Mouse (Mus musculus): ENCODE results near the gene Tlr12. TPM values are rescaled to one million over a fixed set of nuclear protein-coding genes. Genes with fewer than 3 reads are reported as not detected.
"Not testable (repeated sequence)": the region's sequence is repeated elsewhere in the genome, so short reads cannot be mapped to it uniquely, and the experiment has no call there.

Gene Tlr12
- polyA plus RNA-seq, 1 experiment from 2014 or later: 0.83 TPM

DNA sequence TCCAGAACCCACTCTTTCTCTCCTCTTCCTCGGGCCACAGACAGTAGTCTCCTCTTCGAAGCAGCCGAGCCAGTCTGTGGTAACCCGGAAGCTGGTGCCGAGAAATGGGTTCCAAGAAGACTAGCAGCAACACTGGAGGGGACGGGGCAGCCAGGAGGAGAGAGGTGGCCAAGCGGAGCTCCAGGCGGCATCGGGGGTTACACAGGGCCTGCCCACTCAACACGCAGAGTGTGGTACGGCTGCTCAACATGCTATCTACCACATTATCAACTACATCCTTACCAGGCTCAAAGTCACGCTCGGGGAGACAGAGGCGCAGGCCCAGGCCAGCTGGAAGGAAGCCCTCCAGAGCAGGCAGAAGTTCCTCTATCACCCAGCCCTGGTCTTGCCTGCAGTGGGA, 2.7 kb downstream of the Tlr12 start:
- ATAC-seq (ENCODE audit: low FRiP score, low read depth): no peak
- no peak overlapping the region for H3K4me2 ChIP-seq (replicated peaks)
- WGBS: 89% methylated on average over 14 of the region's 14 CpGs
- H3K27ac ChIP-seq: no peak overlapping the region
- no peak overlapping the region for H3K4me3 ChIP-seq
- no peak overlapping the region for H3K9ac ChIP-seq
- no peaks in the 10 kb centered on the region for H3K36me3 ChIP-seq
- H3K27me3 ChIP-seq: peaks cover 17% of the 10 kb centered on the region; the same call in 1 of the 2 replicates
- peaks cover 32% of the 10 kb centered on the region for H3K4me1 ChIP-seq
- H3K9me3 ChIP-seq: no peaks in the 10 kb centered on the region

DNA sequence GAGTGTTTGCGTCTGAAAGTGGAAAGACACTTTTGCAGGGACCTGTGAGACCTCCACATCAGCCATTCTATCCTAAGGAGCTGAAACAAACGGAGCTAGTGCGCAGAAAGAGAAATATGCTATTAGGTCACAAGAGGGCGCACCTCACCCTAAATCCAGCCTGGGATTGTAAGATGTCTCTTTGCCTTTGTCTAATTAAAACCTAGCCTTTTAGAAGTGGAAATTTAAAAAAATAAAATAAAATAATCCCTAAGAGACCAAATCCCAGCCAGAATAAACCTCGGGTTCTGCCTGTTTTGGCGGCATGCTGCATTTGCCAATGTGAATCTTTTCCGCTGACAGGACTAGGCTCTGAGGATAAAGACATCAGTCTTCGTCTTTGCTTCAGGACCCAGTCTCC, 5.1 kb downstream of the Tlr12 start:
- peaks cover 17% of the 10 kb centered on the region; the same call in 1 of the 2 replicates for H3K27me3 ChIP-seq
- H3K9ac ChIP-seq: no peak overlapping the region
- H3K4me3 ChIP-seq: no peak overlapping the region
- H3K36me3 ChIP-seq: no peaks in the 10 kb centered on the region
- WGBS: 15% methylated on average over 8 of the region's 8 CpGs
- H3K4me1 ChIP-seq: peaks cover 23% of the 10 kb centered on the region
- no peak overlapping the region for H3K4me2 ChIP-seq (replicated peaks)
- no peaks in the 10 kb centered on the region for H3K9me3 ChIP-seq
- no peak overlapping the region for H3K27ac ChIP-seq
- no peak for ATAC-seq (ENCODE audit: low FRiP score, low read depth)

DNA sequence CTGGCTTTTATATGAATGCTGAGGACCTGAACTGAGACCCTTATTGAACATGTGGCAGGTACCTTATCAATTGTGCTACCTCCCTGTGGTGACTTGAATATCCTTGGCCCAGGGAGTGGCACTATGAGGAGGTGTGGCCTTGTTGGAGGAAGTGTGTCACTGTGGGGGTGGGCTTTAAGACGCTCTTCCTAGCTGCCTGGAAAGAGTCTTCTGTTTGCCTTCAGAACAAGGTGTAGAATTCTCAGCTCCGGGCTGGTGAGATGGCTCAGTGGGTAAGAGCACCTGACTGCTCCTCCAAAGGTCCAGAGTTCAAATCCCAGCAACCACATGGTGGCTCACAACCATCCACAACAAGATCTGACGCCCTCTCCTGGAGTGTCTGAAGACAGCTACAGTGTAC, 6.7 kb downstream of the Tlr12 start:
- not testable (repeated sequence) for H3K4me2 ChIP-seq (replicated peaks); ATAC-seq (ENCODE audit: low FRiP score, low read depth)
- 80% methylated on average over 3 of the region's 3 CpGs for WGBS

DNA sequence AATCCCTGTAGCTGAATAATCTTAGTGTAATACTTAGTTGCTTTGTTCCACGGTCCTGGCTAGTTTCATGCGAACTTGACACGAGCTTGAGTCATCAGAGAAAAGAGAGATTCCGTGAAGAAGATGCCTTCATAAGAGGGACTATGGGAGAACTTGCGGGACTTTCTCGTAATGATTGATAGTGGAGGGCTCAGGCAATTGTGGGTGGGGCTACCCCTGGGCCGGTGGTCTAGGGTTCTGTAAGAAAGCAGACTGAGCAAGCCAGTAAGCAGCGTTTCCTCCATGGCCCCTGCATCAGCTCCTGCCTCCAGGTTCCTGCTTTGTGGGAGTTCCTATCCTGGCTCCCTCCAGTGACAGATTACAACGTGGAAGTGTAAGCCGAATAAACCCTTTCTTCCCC, 7.7 kb downstream of the Tlr12 start:
- Histone ChIP-seq H3K9ac (no peak overlapping the region), H3K4me1 (peaks cover 11% of the 10 kb centered on the region), H3K9me3 (no peaks in the 10 kb centered on the region), H3K27ac (no peak overlapping the region), H3K27me3 (no peaks in the 10 kb centered on the region), H3K4me3 (peak overlapping the region; percentile 61; the same call in 1 of the 2 replicates), H3K4me2 (replicated peaks) (peak overlapping the region; percentile 73), H3K36me3 (no peaks in the 10 kb centered on the region)
- 27% methylated on average over 10 of the region's 10 CpGs for WGBS
- ATAC-seq (ENCODE audit: low FRiP score, low read depth): no peak

More for the DNA sequence above, 6.7 kb downstream of the Tlr12 start:
- H3K9ac ChIP-seq, H3K36me3 ChIP-seq, H3K9me3 ChIP-seq, H3K27ac ChIP-seq, H3K27me3 ChIP-seq, H3K4me3 ChIP-seq: not testable (repeated sequence)
- peaks cover 11% of the 10 kb centered on the region for H3K4me1 ChIP-seq

DNA sequence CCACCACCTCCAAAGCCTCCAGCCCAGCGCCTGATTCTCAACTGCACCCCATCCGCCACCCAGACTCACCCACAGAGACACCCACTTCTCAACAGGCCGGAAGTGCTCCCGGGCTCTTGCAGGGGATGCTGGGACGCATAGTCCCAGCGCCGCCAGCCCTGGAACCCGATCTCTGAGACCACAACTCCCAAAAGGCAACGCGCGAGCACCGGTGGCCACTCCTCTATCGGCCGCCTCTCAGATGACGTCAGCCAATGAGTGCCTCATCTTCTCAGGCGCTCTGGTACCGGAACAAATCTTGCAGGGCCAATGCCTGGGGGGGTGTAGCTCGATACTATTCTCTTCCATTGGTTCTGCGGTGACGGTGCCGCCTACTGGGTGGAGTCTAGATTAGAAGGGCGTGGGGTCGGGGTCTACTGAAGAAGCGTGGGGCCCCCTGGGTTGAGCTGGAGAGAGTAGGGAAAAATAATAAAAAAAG, 8.5 kb downstream of the Tlr12 start, which contains the start of gene Zscan20:
TSS of gene Zscan20 (minus strand) at position 174 of the 478 bp plus-strand sequence.
- Histone ChIP-seq H3K9me3 (no peaks in the 10 kb centered on the region), H3K27ac (no peak within 1 kb of the TSS), H3K4me1 (peaks cover 11% of the 10 kb centered on the region), H3K4me2 (replicated peaks) (peak within 1 kb of the TSS; percentile 73), H3K4me3 (peak within 1 kb of the TSS; percentile 61), H3K36me3 (no peaks in the 10 kb centered on the region), H3K9ac (peak within 1 kb of the TSS; percentile 71), H3K27me3 (no peaks in the 10 kb centered on the region)
- 0% methylated on average over 24 of the region's 24 CpGs for WGBS
- ATAC-seq (ENCODE audit: low FRiP score, low read depth): peak; percentile 96

DNA sequence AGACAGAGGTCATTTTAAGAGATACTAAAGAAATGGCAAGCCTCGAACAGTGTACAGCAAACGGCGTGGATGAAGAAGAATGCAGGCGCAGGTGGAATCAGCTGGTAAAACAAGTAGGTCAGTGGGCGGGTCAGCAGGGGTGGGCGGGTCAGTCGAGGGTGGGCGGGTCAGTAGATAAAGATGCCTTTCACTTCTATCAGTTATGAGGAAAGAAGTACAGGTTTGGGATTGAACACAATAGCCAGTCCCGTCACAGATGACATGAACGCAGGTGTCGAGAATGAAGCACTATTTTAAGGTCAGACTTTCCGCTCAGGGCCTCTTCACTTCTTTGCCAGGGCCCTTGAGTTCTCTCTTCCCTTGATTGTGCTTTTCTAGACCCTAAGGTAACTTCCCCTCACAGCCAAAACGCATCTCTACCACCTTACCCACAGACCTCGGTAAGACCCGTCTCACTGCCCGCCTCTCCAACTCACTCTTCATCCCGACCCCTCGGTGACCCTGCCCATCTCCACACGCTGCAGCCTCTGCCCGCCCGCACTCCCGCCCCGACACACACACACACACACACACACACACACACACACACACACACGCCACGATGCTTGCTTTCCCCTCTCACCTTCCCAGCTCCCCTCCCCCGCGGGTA, 9.0 kb downstream of the Tlr12 start:
- no peak for ATAC-seq (ENCODE audit: low FRiP score, low read depth)
- Histone ChIP-seq H3K9me3 (no peaks in the 10 kb centered on the region), H3K9ac (peak overlapping the region; percentile 71), H3K4me2 (replicated peaks) (peak overlapping the region; percentile 73), H3K27ac (no peak overlapping the region), H3K36me3 (peaks cover 4% of the 10 kb centered on the region), H3K4me1 (peaks cover 11% of the 10 kb centered on the region), H3K27me3 (no peaks in the 10 kb centered on the region), H3K4me3 (peak overlapping the region; percentile 61)
- WGBS: 12% methylated on average over 27 of the region's 27 CpGs

DNA sequence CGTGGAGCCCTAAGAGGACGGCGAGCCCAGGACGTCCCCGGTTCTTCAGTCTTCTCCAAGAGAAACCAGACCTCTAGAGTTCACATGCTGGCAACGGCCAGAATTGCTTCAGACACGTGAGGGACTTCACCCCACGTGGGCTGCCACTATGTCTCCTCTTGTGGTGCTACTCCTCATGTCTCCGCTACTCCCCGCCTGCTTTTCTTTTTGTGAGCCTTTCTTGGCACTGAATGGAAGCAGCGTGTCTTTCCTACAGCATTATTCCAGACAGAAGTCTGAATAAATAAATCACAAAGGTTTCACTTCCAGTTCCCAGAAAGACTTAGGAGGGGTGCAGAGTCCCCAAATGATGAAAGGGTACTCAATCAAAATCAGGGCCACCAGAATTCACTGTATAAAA, 10.8 kb downstream of the Tlr12 start:
- Histone ChIP-seq H3K27ac (no peak overlapping the region), H3K4me3 (no peak overlapping the region), H3K9ac (no peak overlapping the region), H3K27me3 (no peaks in the 10 kb centered on the region), H3K4me2 (replicated peaks) (no peak overlapping the region), H3K9me3 (no peaks in the 10 kb centered on the region), H3K4me1 (peaks cover 9% of the 10 kb centered on the region), H3K36me3 (peaks cover 21% of the 10 kb centered on the region)
- 89% methylated on average over 11 of the region's 11 CpGs for WGBS
- no peak for ATAC-seq (ENCODE audit: low FRiP score, low read depth)

DNA sequence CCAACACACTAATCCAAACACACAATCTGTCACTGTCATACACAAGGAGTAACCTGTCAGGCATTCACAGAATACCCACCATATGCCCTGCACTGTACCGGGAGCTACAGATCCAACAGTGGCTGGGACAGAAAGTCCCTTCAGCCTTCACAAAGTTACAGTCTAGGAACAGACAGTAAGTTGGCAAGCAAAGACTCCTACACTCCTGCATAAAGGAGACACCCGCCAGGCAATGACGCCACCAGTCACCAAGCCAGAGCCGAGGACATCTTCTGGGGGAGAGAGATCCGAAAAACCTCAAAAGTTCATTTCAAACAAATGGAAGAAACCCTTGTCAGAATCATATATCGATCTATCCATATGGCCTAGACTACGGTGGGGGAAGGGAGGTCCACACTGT, 11.8 kb downstream of the Tlr12 start:
- Histone ChIP-seq H3K36me3 (peaks cover 31% of the 10 kb centered on the region), H3K9me3 (no peaks in the 10 kb centered on the region), H3K9ac (no peak overlapping the region), H3K4me1 (peaks cover 9% of the 10 kb centered on the region), H3K27ac (no peak overlapping the region), H3K4me3 (no peak overlapping the region), H3K4me2 (replicated peaks) (no peak overlapping the region), H3K27me3 (no peaks in the 10 kb centered on the region)
- WGBS: 95% methylated on average over 7 of the region's 7 CpGs
- ATAC-seq (ENCODE audit: low FRiP score, low read depth): no peak

DNA sequence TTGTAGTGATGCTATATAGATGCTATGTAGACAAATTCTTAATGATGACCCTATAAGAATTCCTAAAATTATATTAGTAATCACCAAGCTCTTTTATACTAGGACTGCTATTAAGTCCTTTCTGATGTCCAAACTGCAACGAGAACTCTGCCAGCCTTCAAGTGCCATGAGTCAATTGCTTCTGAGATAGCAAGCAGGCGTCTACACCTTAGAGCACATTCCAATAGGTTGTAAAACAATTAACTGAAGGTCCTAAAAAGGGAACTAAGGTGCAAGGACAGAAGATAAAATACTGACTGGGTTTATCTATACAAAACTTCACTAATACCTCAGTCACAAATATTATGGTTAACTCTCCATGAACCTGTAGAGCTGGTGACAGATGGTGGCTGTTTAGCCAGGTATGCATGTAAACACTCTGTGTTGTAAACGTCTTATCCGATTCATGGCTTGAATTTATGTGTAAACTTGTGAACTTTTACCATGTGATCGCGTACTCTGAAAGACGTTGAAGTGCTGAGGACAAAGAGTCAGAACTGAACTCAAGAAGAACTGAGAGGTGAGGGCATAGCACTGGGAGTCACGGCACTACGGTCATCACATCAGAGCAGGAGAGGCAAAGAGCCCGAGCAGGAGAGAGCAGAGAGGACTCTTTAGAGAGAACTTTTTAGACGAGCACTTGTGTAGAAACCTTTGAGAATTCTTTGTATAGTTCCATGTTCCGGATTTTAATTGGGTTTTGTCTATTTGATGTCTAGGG, 20.4 kb downstream of the Tlr12 start:
- peaks cover 32% of the 10 kb centered on the region for H3K36me3 ChIP-seq
- ATAC-seq (ENCODE audit: low FRiP score, low read depth): no peak
- no peak overlapping the region for H3K27ac ChIP-seq
- no peak overlapping the region for H3K4me2 ChIP-seq (replicated peaks)
- no peaks in the 10 kb centered on the region for H3K9me3 ChIP-seq
- no peaks in the 10 kb centered on the region for H3K27me3 ChIP-seq
- H3K4me1 ChIP-seq: no peaks in the 10 kb centered on the region
- no peak overlapping the region for H3K9ac ChIP-seq
- H3K4me3 ChIP-seq: no peak overlapping the region
- 43% methylated on average over 12 of the region's 12 CpGs for WGBS

DNA sequence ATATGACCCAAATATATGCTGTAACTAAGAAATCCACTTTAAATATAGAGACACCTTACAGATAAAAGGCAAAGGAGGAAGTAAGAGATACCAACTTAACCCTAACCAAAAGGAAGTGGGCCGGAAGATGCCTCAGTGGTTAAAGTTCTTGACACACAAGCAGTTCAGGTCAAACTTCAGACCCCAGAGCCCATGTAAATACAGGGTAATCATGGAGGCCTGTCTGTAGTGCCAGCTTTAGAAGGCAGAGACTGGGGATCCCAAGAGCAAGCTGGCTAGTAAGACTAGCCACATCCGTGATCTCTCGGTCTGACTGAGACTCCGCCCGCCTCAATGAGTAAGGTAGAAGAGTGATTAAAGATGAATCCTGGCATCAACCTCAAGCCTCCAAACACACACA, 24.4 kb downstream of the Tlr12 start:
- Histone ChIP-seq H3K9me3 (no peaks in the 10 kb centered on the region), H3K36me3 (peaks cover 37% of the 10 kb centered on the region), H3K27ac (no peak overlapping the region), H3K4me1 (no peaks in the 10 kb centered on the region), H3K27me3 (no peaks in the 10 kb centered on the region), H3K9ac (no peak overlapping the region), H3K4me3 (no peak overlapping the region), H3K4me2 (replicated peaks) (no peak overlapping the region)
- WGBS: 90% methylated on average over 5 of the region's 5 CpGs
- ATAC-seq (ENCODE audit: low FRiP score, low read depth): no peak

DNA sequence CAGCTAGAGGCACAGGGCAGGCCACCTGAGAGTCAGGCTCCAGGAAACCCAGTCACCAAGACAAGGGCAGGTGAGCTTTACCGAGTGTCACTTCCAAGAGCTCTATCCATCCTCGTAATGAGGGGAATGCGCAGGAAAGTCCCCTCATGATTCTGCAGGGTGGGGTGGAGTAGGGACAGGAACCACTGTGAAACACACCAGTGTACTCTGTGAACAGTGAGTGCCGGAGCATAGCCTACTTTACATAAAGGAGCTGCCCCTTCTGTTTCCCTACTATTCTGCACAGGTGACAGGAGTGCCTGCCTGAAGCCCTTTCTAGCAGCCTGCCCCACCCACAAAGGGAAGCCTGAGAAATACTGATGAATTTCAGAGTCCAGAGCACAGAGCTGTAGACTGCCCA, 25.1 kb downstream of the Tlr12 start:
- Histone ChIP-seq H3K9me3 (no peaks in the 10 kb centered on the region), H3K4me1 (no peaks in the 10 kb centered on the region), H3K9ac (no peak overlapping the region), H3K4me2 (replicated peaks) (no peak overlapping the region), H3K27ac (no peak overlapping the region), H3K36me3 (peaks cover 44% of the 10 kb centered on the region), H3K4me3 (no peak overlapping the region), H3K27me3 (no peaks in the 10 kb centered on the region)
- 88% methylated on average over 4 of the region's 4 CpGs for WGBS
- ATAC-seq (ENCODE audit: low FRiP score, low read depth): no peak

DNA sequence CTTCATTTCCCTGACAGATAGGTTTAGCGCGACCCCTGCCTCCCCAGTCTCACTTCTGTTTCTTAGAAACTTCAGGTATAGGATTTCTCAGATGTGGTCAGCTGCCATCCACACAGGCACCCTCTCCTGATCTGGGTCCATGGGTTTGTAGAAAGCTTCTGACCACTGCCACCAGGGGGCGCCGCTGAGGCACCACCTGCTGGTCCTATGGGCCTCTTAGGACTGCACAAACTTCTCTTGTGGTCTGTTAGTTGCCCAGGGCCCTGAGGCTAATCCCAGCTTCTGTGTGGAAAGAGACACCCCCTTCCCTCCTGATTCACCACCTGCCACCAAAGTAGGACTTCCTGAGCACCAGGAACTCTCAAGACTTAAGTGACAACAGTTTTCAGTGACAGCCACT, 39.2 kb downstream of the Tlr12 start:
- no peak for ATAC-seq (ENCODE audit: low FRiP score, low read depth)
- Histone ChIP-seq H3K4me1 (no peaks in the 10 kb centered on the region), H3K4me2 (replicated peaks) (no peak overlapping the region), H3K4me3 (no peak overlapping the region), H3K9me3 (peaks cover 58% of the 10 kb centered on the region), H3K36me3 (peaks cover 71% of the 10 kb centered on the region), H3K27me3 (no peaks in the 10 kb centered on the region), H3K9ac (no peak overlapping the region), H3K27ac (no peak overlapping the region)
- 57% methylated on average over 4 of the region's 4 CpGs for WGBS

Measured in limb, embryonic 13.5 days (tissue).